Mouse (Mus musculus) v-Abl transformed pro-B cells (cell line): Measurements from ENCODE around the gene Rapgef2.

Experiments used
- in situ Hi-C, 2 experiments: fragments of 400-800 bp; cut with MboI; formaldehyde crosslinking; loops; one replicate each; pipeline ENCODE4 v1.15.1; 2025; ENCODE audit not compliant: unreplicated experiment in 2 of 2

Gene Rapgef2

GRCm38 (mm10) chr3:79285097-79285675, 1.1 kb downstream of the Rapgef2 start:
- in situ Hi-C loops: loop anchor here in 1 of 2 experiments (10.0 kb wide), 1 partner anchor 60 kb away; no protein-coding TSS in a partner anchor

GRCm38 (mm10) chr3:79283976-79284375, 2.3 kb downstream of the Rapgef2 start:
- in situ Hi-C loops: loop anchor here in 1 of 2 experiments (10.0 kb wide), 1 partner anchor 59 kb away; no protein-coding TSS in a partner anchor

GRCm38 (mm10) chr3:79283031-79283430, 3.3 kb downstream of the Rapgef2 start:
- in situ Hi-C loops: loop anchor here in 1 of 2 experiments (10.0 kb wide), 1 partner anchor 58 kb away; no protein-coding TSS in a partner anchor

- in situ Hi-C loops: no loop called here
Measured at GRCm38 (mm10) chr3:79275856-79276645, 10.3 kb downstream of the Rapgef2 start.

- in situ Hi-C loops: no loop called here
Measured at GRCm38 (mm10) chr3:79273350-79273749, 13.0 kb downstream of the Rapgef2 start.

GRCm38 (mm10) chr3:79272939-79273338, 13.4 kb downstream of the Rapgef2 start:
- in situ Hi-C loops: no loop called here

- in situ Hi-C loops: no loop called here
Measured at GRCm38 (mm10) chr3:79270980-79271555, 15.2 kb downstream of the Rapgef2 start.

- in situ Hi-C loops: no loop called here
Measured at GRCm38 (mm10) chr3:79269872-79270271, 16.4 kb downstream of the Rapgef2 start.

- in situ Hi-C loops: no loop called here
Measured at GRCm38 (mm10) chr3:79266976-79267375, 19.3 kb downstream of the Rapgef2 start.

GRCm38 (mm10) chr3:79261816-79262316, 24.5 kb downstream of the Rapgef2 start:
- in situ Hi-C loops: no loop called here

GRCm38 (mm10) chr3:79254023-79254422, 32.3 kb downstream of the Rapgef2 start:
- in situ Hi-C loops: no loop called here

GRCm38 (mm10) chr3:79253416-79253815, 32.9 kb downstream of the Rapgef2 start:
- in situ Hi-C loops: no loop called here

GRCm38 (mm10) chr3:79252921-79253394, 33.4 kb downstream of the Rapgef2 start:
- in situ Hi-C loops: no loop called here

GRCm38 (mm10) chr3:79249955-79250354, 36.4 kb downstream of the Rapgef2 start:
- in situ Hi-C loops: no loop called here

- in situ Hi-C loops: no loop called here
Measured at GRCm38 (mm10) chr3:79248659-79249235, 37.6 kb downstream of the Rapgef2 start.

GRCm38 (mm10) chr3:79248208-79248607, 38.1 kb downstream of the Rapgef2 start:
- in situ Hi-C loops: no loop called here

- in situ Hi-C loops: no loop called here
Measured at GRCm38 (mm10) chr3:79244347-79244746, 42.0 kb downstream of the Rapgef2 start.

GRCm38 (mm10) chr3:79242922-79243705, 43.2 kb downstream of the Rapgef2 start:
- in situ Hi-C loops: no loop called here

GRCm38 (mm10) chr3:79242298-79242697, 44.0 kb downstream of the Rapgef2 start:
- in situ Hi-C loops: no loop called here

- in situ Hi-C loops: no loop called here
Measured at GRCm38 (mm10) chr3:79239066-79239462, 47.3 kb downstream of the Rapgef2 start.
